Mouse (Mus musculus) midbrain, embryonic 12.5 days (tissue): ENCODE data around the gene Rgp1. TPM values are rescaled to one million over a fixed set of nuclear protein-coding genes. Genes with fewer than 3 reads are reported as not detected.

ENCODE experiments used
- ATAC-seq: fragments of 200-750 bp; cut with Nextera tagmentation; 2 replicates; pipeline ENCODE4 v1.8.0; 2017; ENCODE audit warnings: low read depth, moderate TSS enrichment, moderate library complexity; ENCODE audit not compliant: low FRiP score
- H3K27ac ChIP-seq: fragments of 300-500 bp; sonication (generic); replicated peaks from 2 replicates; pipeline ENCODE4 v1.5.1; 2016; ENCODE audit warnings: mild to moderate bottlenecking
- H3K27me3 ChIP-seq: fragments of 300-500 bp; sonication (generic); 2 replicates; pipeline ENCODE4 v1.6.1; 2016; ENCODE audit warnings: mild to moderate bottlenecking
- H3K36me3 ChIP-seq: fragments of 300-500 bp; sonication (generic); 2 replicates; pipeline ENCODE4 v1.6.1; 2016
- H3K4me1 ChIP-seq: fragments of 300-500 bp; sonication (generic); 2 replicates; pipeline ENCODE4 v1.6.1; 2016
- H3K4me2 ChIP-seq: fragments of 300-500 bp; sonication (generic); replicated peaks from 2 replicates; pipeline ENCODE4 v1.6.1; 2016; ENCODE audit warnings: mild to moderate bottlenecking, moderate library complexity
- H3K4me3 ChIP-seq: fragments of 300-500 bp; sonication (generic); 2 replicates; pipeline ENCODE4 v1.5.1; 2016; ENCODE audit warnings: mild to moderate bottlenecking
- H3K9ac ChIP-seq: fragments of 300-500 bp; sonication (generic); replicated peaks from 2 replicates; pipeline ENCODE4 v1.6.1; 2016; ENCODE audit warnings: mild to moderate bottlenecking, moderate library complexity
- H3K9me3 ChIP-seq: fragments of 300-500 bp; sonication (generic); 2 replicates; pipeline ENCODE4 v1.6.1; 2016; ENCODE audit warnings: mild to moderate bottlenecking
- WGBS: fragments of 180-500 bp; shearing (Covaris S2); methylation state at CpG from one replicate; pipeline ENCODE4 v1.1.7; 2016; 5-methylcytosine and 5-hydroxymethylcytosine counted together
- polyA plus RNA-seq: library from polyadenylated mRNA; unstranded; fragments of >200 nt; fragmentation: Nextera tagmentation; extraction: Ambion mirVana; gene quantifications from 2 replicates; pipeline ENCODE4 v1.2.1, GENCODE M21; 2016

Rgp1 gene
- polyA plus RNA-seq, 1 experiment from 2014 or later = 31.8 TPM

- ATAC-seq = no peak
- H3K4me1 ChIP-seq = no peaks in the 10 kb centered on the region
- no peaks in the 10 kb centered on the region for H3K9me3 ChIP-seq
- H3K9ac ChIP-seq = no peak overlapping the region
- 80% methylated on average over 9 of the region's 9 CpGs for WGBS
- no peak overlapping the region for H3K27ac ChIP-seq
- H3K36me3 ChIP-seq = no peaks in the 10 kb centered on the region
- no peaks in the 10 kb centered on the region for H3K27me3 ChIP-seq
- H3K4me2 ChIP-seq = no peak overlapping the region
- H3K4me3 ChIP-seq = no peak overlapping the region
Observed at GRCm38 (mm10) chr4:43604751-43605685, 26.5 kb downstream of the Rgp1 start.

- 79% methylated on average over 10 of the region's 10 CpGs for WGBS
- H3K27ac ChIP-seq = no peak overlapping the region
- no peaks in the 10 kb centered on the region for H3K9me3 ChIP-seq
- H3K27me3 ChIP-seq = no peaks in the 10 kb centered on the region
- H3K9ac ChIP-seq = no peak overlapping the region
- no peaks in the 10 kb centered on the region for H3K36me3 ChIP-seq
- H3K4me1 ChIP-seq = no peaks in the 10 kb centered on the region
- no peak overlapping the region for H3K4me3 ChIP-seq
- H3K4me2 ChIP-seq = no peak overlapping the region
- no peak for ATAC-seq
Observed at GRCm38 (mm10) chr4:43612534-43612933, 34.0 kb downstream of the Rgp1 start.

- Histone ChIP-seq H3K4me2 (no peak overlapping the region), H3K36me3 (no peaks in the 10 kb centered on the region)
- 63% methylated on average over 3 of the region's 3 CpGs for WGBS
Observed at GRCm38 (mm10) chr4:43613060-43613730, 34.7 kb downstream of the Rgp1 start.

GRCm38 (mm10) chr4:43620146-43620778 lies 41.7 kb downstream of the Rgp1 start:
- no peaks in the 10 kb centered on the region for H3K36me3 ChIP-seq
- H3K4me2 ChIP-seq = no peak overlapping the region
- no peaks in the 10 kb centered on the region; the same call in 1 of the 2 replicates for H3K27me3 ChIP-seq
- no peak overlapping the region for H3K4me3 ChIP-seq
- no peak for ATAC-seq
- H3K9me3 ChIP-seq = peaks cover 9% of the 10 kb centered on the region; the same call in 1 of the 2 replicates
- WGBS = 83% methylated on average over 4 of the region's 4 CpGs
- no peak overlapping the region for H3K27ac ChIP-seq
- H3K9ac ChIP-seq = no peak overlapping the region
- H3K4me1 ChIP-seq = no peaks in the 10 kb centered on the region

More at GRCm38 (mm10) chr4:43613060-43613730, 34.7 kb downstream of the Rgp1 start:
- H3K27me3 ChIP-seq = no peaks in the 10 kb centered on the region
- no peak for ATAC-seq
- no peaks in the 10 kb centered on the region for H3K4me1 ChIP-seq
- no peaks in the 10 kb centered on the region for H3K9me3 ChIP-seq
- no peak overlapping the region for H3K27ac ChIP-seq
- H3K9ac ChIP-seq = no peak overlapping the region
- H3K4me3 ChIP-seq = no peak overlapping the region

GRCm38 (mm10) chr4:43629106-43629817 lies 50.7 kb downstream of the Rgp1 start:
- Histone ChIP-seq H3K4me2 (peak overlapping the region; percentile 27), H3K36me3 (no peaks in the 10 kb centered on the region), H3K9me3 (peaks cover 15% of the 10 kb centered on the region; the same call in 1 of the 2 replicates), H3K9ac (no peak overlapping the region), H3K27ac (no peak overlapping the region), H3K27me3 (peaks cover 23% of the 10 kb centered on the region), H3K4me1 (peaks cover 31% of the 10 kb centered on the region), H3K4me3 (no peak overlapping the region)
- WGBS = 38% methylated on average over 20 of the region's 20 CpGs
- ATAC-seq = no peak

GRCm38 (mm10) chr4:43630030-43630581 lies 51.6 kb downstream of the Rgp1 start:
- ATAC-seq = peak; percentile 62
- 1% methylated on average over 5 of the region's 5 CpGs for WGBS
- Histone ChIP-seq H3K36me3 (no peaks in the 10 kb centered on the region), H3K4me2 (peak overlapping the region; percentile 80), H3K4me3 (no peak overlapping the region), H3K4me1 (peaks cover 33% of the 10 kb centered on the region), H3K27ac (peak overlapping the region; percentile 86), H3K9me3 (peaks cover 8% of the 10 kb centered on the region; the same call in 1 of the 2 replicates), H3K27me3 (peaks cover 23% of the 10 kb centered on the region), H3K9ac (no peak overlapping the region)

GRCm38 (mm10) chr4:43630671-43631045 lies 52.1 kb downstream of the Rgp1 start:
- Histone ChIP-seq H3K9ac (no peak overlapping the region), H3K4me2 (peak overlapping the region; percentile 80), H3K9me3 (peaks cover 3% of the 10 kb centered on the region; the same call in 1 of the 2 replicates), H3K4me3 (peak overlapping the region; percentile 68), H3K27ac (peak overlapping the region; percentile 86), H3K27me3 (peaks cover 23% of the 10 kb centered on the region), H3K36me3 (no peaks in the 10 kb centered on the region), H3K4me1 (peaks cover 34% of the 10 kb centered on the region)
- peak; percentile 39; the same call in 1 of the 2 replicates for ATAC-seq
- WGBS = 16% methylated on average over 5 of the region's 5 CpGs

- Histone ChIP-seq H3K4me3 (peak within 1 kb of the TSS; percentile 68), H3K27me3 (peaks cover 23% of the 10 kb centered on the region), H3K27ac (peak within 1 kb of the TSS; percentile 86), H3K9ac (peak within 1 kb of the TSS; percentile 90), H3K4me2 (peak within 1 kb of the TSS; percentile 80), H3K9me3 (0 out of 2 replicates have a peak, but pooled peaks cover under 1% of the 10 kb centered on the region), H3K36me3 (no peaks in the 10 kb centered on the region), H3K4me1 (peaks cover 34% of the 10 kb centered on the region)
- WGBS = under 1% methylated on average over 31 of the region's 70 CpGs
- peak; percentile 53 for ATAC-seq
Observed at GRCm38 (mm10) chr4:43631046-43631955, 52.8 kb downstream of the Rgp1 start, which contains the start of gene Npr2. Npr2 (plus strand) TSS chr4:43631935.

- peaks cover 23% of the 10 kb centered on the region for H3K27me3 ChIP-seq
- no peaks in the 10 kb centered on the region for H3K9me3 ChIP-seq
- H3K9ac ChIP-seq = peak overlapping the region; percentile 90
- H3K4me2 ChIP-seq = peak overlapping the region; percentile 80
- peak overlapping the region; percentile 68 for H3K4me3 ChIP-seq
- WGBS = 44% methylated on average over 42 of the region's 42 CpGs
- no peaks in the 10 kb centered on the region for H3K36me3 ChIP-seq
- peaks cover 34% of the 10 kb centered on the region for H3K4me1 ChIP-seq
- ATAC-seq = no peak
- H3K27ac ChIP-seq = peak overlapping the region; percentile 86
Observed at GRCm38 (mm10) chr4:43631956-43632920, 53.7 kb downstream of the Rgp1 start.
